Mouse (Mus musculus): ENCODE measurements around the gene Ehhadh. TPM values are rescaled to one million over a fixed set of nuclear protein-coding genes. Genes with fewer than 3 reads are reported as not detected.

Ehhadh gene
- polyA plus RNA-seq, 1 experiment, result 4.3 TPM

GRCm38 (mm10) chr16:21714516-21714915 lies 73.1 kb downstream of the Ehhadh start:
- TF ChIP-seq POLR2A (IDR thresholded peaks at IDR 0.05; ENCODE audit: borderline replicate concordance, extremely low read depth, low read depth, low read length), result no peak
- no peak for TF ChIP-seq CTCF (IDR thresholded peaks at IDR 0.05; ENCODE audit: insufficient read depth, low read length)
- DNase-seq, result no peak
- no peak overlapping the region for H3K4me3 ChIP-seq (replicated peaks; ENCODE audit: extremely low read depth, low read depth, low read length)
- WGBS, result 77% methylated on average over 10 of the region's 10 CpGs
- H3K4me1 ChIP-seq (ENCODE audit: control insufficient read depth, insufficient read depth, low read length), result no peaks in the 10 kb centered on the region

Other genes starting within 250 kb of the Ehhadh start
- 20.9 and 22.5 TPM in 2 replicates for gene 2510009E07Rik, start 93.1 kb downstream of the Ehhadh start, polyA plus RNA-seq (2012; rRNA removed)
- 1.5 and 1.8 TPM in 2 replicates for gene Map3k13, start 6.5 kb upstream of the Ehhadh start, polyA plus RNA-seq (2012; rRNA removed)
- gene Tmem41a, start 159.7 kb upstream of the Ehhadh start, polyA plus RNA-seq (2012; rRNA removed), result 15.3 and 19.1 TPM in 2 replicates
- gene Liph, start 207.9 kb upstream of the Ehhadh start, polyA plus RNA-seq (2012; rRNA removed), result 16.5 and 23.6 TPM in 2 replicates
- gene Senp2, start 221.7 kb upstream of the Ehhadh start, polyA plus RNA-seq (2012; rRNA removed), result 8.1 and 13.7 TPM in 2 replicates

Data from lung, adult 2 months (tissue).